Mouse (Mus musculus): ENCODE results near the gene Pros1. TPM values are rescaled to one million over a fixed set of nuclear protein-coding genes. Genes with fewer than 3 reads are reported as not detected.

The Pros1 gene
- total RNA-seq (2017): 33.3 to 36.6 TPM (median 35.3 TPM) in 3 replicates

DNA sequence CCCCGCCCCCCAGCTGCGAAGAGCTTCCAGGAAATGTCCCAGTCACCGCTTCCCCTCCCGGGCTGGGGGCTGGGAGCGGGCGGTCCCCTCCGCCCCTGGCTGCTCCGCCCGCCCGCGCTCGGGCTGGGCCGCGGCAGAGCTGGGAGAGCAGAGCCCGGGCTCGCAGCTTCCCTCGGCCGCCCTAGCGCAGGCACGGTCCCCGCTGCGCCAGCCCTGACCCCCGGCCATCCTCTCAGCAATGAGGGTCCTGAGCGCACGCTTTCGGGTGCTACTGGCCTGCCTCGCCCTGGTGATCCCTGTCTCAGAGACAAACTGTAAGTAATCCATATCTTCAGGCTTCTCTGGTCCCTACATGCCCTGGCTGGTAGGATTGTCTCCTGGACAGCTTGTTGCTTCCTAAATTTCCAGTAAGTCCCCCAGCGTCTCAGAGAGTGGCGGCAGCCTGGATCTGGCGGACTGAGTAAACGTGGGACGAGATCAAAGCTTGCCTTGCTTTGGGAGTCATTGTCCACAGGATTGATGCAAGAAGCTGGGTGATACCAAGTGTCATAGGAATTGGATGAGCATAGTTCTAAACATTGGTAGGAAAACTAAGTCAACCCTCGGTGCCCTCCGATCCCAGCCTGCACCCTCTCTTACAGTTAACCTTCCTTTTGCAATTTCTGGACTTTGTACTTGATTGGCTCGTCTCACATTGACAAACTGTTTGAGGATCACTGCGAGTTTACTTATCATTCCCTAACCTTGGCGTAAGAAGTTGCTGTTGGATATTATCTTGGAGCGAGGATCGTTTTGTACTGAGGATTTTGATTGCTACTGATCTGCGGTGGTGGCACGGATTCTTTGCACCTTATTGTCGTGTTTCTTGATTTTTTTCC lies at the start of gene Pros1:
Pros1 (plus strand) TSS at position 117 of the 878 bp plus-strand sequence.
- ATAC-seq (replicated peaks; ENCODE audit: insufficient number of reproducible peaks, low FRiP score, low TSS enrichment, poor library complexity, severe bottlenecking): no peak

GRCm38 (mm10) chr16:62804621-62805020 lies 49.5 kb upstream of the Pros1 start:
- no peak for ATAC-seq (replicated peaks; ENCODE audit: insufficient number of reproducible peaks, low FRiP score, low TSS enrichment, poor library complexity, severe bottlenecking)

DNA sequence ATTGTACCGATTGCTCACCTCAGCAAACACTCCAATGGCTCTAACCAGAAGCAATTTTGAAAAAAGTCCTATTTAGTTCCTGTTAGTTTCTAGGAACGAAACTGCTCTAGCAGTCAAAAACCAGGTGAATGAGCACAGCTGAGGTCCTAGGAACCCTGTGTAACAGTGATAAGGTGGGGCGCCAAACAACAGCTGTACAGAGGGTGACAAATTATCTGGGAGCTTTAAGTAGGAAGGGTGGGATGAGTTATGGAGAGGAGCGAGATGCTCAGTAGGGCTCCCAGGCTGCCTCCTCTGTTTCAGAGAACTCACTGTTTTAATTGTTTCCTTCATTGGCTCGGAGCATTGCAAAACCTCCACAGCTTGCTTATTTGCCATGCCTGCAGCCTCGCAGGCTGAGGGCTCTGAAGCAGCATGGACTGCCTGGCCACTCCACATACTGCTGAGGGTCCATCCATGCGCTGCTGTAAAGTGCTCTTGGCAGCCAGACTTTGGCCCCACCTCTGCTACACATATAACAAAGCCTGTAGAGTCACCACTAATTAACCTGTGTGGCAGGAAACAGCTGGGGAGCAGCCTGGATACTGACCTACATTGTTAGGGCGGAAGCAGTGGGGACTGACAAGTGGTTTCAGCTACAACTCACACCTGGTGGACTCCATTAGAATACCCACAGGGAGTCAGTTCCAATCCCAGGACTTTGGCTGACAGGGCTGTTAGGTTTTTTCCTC lies 46.7 kb upstream of the Pros1 start:
- no peak for ATAC-seq (replicated peaks; ENCODE audit: insufficient number of reproducible peaks, low FRiP score, low TSS enrichment, poor library complexity, severe bottlenecking)

- no peak for ATAC-seq (replicated peaks; ENCODE audit: insufficient number of reproducible peaks, low FRiP score, low TSS enrichment, poor library complexity, severe bottlenecking)
Measured at GRCm38 (mm10) chr16:62810855-62811254, 43.3 kb upstream of the Pros1 start.

DNA sequence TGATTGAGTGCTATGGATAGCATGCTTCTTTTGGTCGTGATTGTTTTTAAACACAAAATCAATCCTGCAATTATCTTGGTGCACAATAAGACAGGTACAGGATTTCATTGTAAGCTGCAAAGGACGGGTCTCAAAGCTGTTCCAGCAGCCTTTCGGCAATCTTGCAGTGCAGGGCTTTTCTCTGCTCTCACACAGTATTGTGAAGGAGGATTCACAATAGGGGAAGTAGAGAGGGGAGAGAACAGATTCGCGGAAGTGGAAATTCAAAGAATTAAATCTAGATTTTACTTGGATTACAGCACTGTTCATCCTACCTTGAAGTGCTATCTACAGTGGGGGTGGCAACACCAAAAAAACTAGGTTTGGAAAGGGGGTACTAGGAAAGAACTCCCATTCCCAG lies 40.3 kb upstream of the Pros1 start:
- ATAC-seq (replicated peaks; ENCODE audit: insufficient number of reproducible peaks, low FRiP score, low TSS enrichment, poor library complexity, severe bottlenecking): no peak

DNA sequence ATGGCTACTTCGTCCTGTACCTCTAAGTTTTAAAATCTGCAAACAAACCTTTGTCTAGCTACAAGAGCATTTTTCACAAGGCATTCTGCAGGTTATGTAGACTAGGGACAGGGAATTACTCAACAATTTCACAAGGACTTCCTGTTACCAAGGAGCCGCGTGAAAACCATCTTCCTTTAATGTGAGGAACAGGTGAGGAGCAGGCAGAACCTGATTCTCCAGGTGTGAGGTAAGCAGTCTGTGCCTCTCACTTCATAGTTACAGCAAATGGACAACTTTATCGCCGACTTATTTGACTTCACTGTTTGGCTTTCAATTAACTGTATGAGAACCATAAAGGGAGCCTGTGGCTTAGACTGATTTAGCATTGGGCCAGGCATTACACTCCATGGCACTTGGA lies 39.6 kb upstream of the Pros1 start, which contains the start of gene Stx19:
Stx19 (plus strand) TSS at position 186 of the 400 bp plus-strand sequence.
- no peak for ATAC-seq (replicated peaks; ENCODE audit: insufficient number of reproducible peaks, low FRiP score, low TSS enrichment, poor library complexity, severe bottlenecking)

DNA sequence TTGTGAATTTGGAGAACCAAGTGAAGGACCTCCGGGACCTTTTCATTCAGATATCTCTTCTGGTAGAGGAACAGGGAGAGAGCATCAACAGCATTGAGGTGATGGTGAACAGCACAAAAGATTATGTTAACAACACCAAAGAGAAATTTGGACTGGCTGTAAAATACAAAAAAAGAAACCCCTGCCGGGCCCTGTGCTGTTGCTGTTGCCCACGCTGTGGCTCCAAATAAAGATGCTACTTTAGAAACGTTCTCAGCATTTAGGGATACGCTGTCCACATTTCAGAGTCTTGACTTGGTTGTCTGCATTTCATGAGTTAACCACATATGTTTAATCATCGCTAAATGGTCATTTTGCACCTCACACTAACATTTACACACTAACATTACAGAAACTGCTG lies 31.6 kb upstream of the Pros1 start:
- ATAC-seq (replicated peaks; ENCODE audit: insufficient number of reproducible peaks, low FRiP score, low TSS enrichment, poor library complexity, severe bottlenecking): no peak

DNA sequence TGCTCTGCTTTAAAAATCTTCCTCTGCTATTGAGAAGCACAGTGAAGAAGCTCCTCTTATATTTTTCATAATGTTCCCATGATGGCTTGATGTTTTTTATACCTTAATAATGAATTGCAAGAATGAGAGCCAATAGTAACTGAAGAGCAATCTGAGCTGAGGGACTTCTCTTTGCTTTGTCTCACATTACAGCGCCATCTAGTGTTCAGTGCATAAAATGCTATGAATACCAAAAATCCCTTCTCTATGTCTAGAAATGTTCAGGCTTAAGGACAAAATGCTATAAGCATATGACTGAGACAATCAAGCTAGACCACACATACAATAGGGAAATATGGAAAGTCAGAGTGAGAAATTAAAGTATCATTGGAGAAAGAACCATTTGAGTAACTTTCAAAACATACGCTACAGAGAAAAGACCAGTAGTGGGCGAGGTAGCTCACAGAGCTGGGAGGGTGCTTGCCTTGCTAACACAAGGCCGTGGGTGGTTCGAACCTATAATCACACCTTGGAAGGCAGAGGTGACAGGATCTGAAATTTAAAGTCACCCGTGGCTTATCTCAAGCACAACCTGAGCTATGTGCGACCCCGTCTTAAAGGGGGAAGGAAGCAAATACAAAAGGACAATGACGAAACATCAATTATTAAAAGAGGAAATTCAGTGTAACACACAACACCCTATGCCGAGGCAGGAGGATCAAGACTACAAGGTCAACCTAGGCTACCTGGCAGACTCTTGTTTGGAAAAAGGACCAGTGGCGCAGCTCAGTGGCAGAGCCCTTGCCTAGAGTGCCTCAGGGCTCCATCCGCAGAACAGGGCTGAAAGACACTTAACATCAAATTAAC lies 27.7 kb upstream of the Pros1 start:
- ATAC-seq (replicated peaks; ENCODE audit: insufficient number of reproducible peaks, low FRiP score, low TSS enrichment, poor library complexity, severe bottlenecking): peak; percentile 70; the same call in 1 of the 2 replicates

- ATAC-seq (replicated peaks; ENCODE audit: insufficient number of reproducible peaks, low FRiP score, low TSS enrichment, poor library complexity, severe bottlenecking): no peak
Measured at GRCm38 (mm10) chr16:62832027-62832426, 22.1 kb upstream of the Pros1 start.

GRCm38 (mm10) chr16:62832481-62832880 lies 21.6 kb upstream of the Pros1 start:
- peak; percentile 95 for ATAC-seq (replicated peaks; ENCODE audit: insufficient number of reproducible peaks, low FRiP score, low TSS enrichment, poor library complexity, severe bottlenecking)

DNA sequence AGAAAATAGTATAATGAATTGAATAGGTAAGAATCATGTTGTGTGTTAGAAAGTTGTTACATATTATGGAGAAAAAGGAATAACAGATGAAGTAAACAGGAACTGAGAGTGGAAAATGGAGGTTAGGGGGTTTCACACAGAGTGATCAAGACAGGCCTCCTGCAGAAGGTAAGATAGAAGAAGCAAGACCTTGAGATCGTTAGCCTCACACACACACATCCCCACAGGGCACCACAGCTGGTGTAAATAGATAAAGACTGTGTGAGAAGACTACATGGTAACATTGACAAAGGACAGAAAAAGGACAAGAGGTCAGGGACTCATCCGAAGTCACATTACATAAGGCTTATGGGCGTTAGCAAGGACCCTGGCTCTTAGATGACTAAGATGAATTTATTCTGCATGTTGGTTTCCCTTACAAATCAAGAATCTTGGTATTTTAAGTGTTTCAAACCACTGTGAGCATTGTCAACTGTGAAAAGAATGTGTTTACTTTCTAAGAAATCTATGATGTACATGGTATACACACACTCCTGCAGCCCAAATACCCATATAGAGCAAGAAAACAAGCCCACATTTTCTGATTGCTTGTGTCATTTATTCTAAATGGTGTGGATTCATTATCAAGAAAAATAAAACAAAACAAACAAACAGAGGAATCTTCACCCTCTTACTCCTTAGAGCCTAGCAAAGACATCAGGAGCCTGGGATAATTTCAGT lies 19.9 kb upstream of the Pros1 start:
- no peak for ATAC-seq (replicated peaks; ENCODE audit: insufficient number of reproducible peaks, low FRiP score, low TSS enrichment, poor library complexity, severe bottlenecking)

GRCm38 (mm10) chr16:62845341-62845740 lies 8.8 kb upstream of the Pros1 start:
- no peak for ATAC-seq (replicated peaks; ENCODE audit: insufficient number of reproducible peaks, low FRiP score, low TSS enrichment, poor library complexity, severe bottlenecking)

GRCm38 (mm10) chr16:62846498-62847312 lies 7.4 kb upstream of the Pros1 start, which contains the start of gene Arl13b:
Gene Arl13b (minus strand): TSS chr16:62847040.
- ATAC-seq (replicated peaks; ENCODE audit: insufficient number of reproducible peaks, low FRiP score, low TSS enrichment, poor library complexity, severe bottlenecking): peak; percentile 100

GRCm38 (mm10) chr16:62852464-62853252 lies 1.4 kb upstream of the Pros1 start:
- ATAC-seq (replicated peaks; ENCODE audit: insufficient number of reproducible peaks, low FRiP score, low TSS enrichment, poor library complexity, severe bottlenecking): no peak

DNA sequence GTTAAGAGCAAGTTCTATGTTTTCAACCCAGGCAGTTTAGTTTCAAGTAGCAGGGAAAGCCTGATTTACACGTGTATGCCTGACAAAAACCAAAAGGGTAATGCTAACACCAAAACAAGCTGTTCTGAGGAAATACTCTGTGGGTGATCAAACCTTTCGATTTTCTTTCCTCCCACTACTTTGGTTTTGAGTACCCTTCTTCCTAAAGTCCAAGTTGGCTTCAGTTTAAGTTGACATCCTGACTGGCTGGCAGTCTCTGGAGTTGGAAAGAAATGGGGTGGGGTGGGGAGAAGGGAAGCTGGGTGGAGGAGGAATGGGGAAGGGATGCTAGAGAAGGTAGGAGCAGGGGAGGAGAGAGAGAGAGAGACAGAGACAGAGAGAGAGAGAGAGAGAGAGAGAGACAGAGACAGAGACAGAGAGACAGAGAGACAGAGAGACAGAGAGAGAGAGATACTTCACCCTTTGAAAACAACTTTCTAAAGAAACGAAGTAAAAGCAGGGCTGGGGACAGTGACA lies 438 bp upstream of the Pros1 start:
- no peak for ATAC-seq (replicated peaks; ENCODE audit: insufficient number of reproducible peaks, low FRiP score, low TSS enrichment, poor library complexity, severe bottlenecking)

- no peak for ATAC-seq (replicated peaks; ENCODE audit: insufficient number of reproducible peaks, low FRiP score, low TSS enrichment, poor library complexity, severe bottlenecking)
Measured at GRCm38 (mm10) chr16:62855385-62855784, 1.3 kb downstream of the Pros1 start.

GRCm38 (mm10) chr16:62856273-62856672 lies 2.2 kb downstream of the Pros1 start:
- no peak for ATAC-seq (replicated peaks; ENCODE audit: insufficient number of reproducible peaks, low FRiP score, low TSS enrichment, poor library complexity, severe bottlenecking)

All from monocyte, adult 5-6 weeks (primary cell).